Mouse (Mus musculus) liver, embryonic 14 days (tissue): ENCODE results near the gene Tmem11. TPM values are rescaled to one million over a fixed set of nuclear protein-coding genes. Genes with fewer than 3 reads are reported as not detected.

ENCODE experiments used
- polyA plus RNA-seq: library from polyadenylated mRNA; depleted of rRNA; stranded (reverse); fragments of >200 nt; gene quantifications from 2 replicates; pipeline ENCODE4 v1.2.3, GENCODE M21; 2012; rRNA removed

The Tmem11 gene
- 28.6 and 32.0 TPM in 2 replicates for polyA plus RNA-seq

GRCm38 (mm10) chr11:60878675-60879294, at the start of gene Tmem11:
Gene Tmem11 (minus strand): TSS chr11:60879272.

GRCm38 (mm10) chr11:60914491-60914890, 35.4 kb upstream of the Tmem11 start, which contains the start of gene Natd1:
Gene Natd1 (minus strand): TSS chr11:60914750.

GRCm38 (mm10) chr11:60830433-60831052, 48.5 kb downstream of the Tmem11 start, which contains the start of gene Dhrs7b:
Gene Dhrs7b (plus strand): TSS chr11:60830631.

Other genes with a start within 250 kb of the Tmem11 start
- 9.9 and 11.0 TPM in 2 replicates for gene Llgl1, start 179.5 kb downstream of the Tmem11 start, polyA plus RNA-seq
- gene Flii, start 152.0 kb downstream of the Tmem11 start, polyA plus RNA-seq, result 32.0 and 32.6 TPM in 2 replicates
- gene Mief2, start 150.9 kb downstream of the Tmem11 start, polyA plus RNA-seq, result 2.0 and 2.2 TPM in 2 replicates
- 4.4 and 5.5 TPM in 2 replicates for gene Top3a, start 101.9 kb downstream of the Tmem11 start, polyA plus RNA-seq
- 3.8 and 5.0 TPM in 2 replicates for gene Smcr8, start 101.7 kb downstream of the Tmem11 start, polyA plus RNA-seq
- 26.8 and 32.0 TPM in 2 replicates for gene Shmt1, start 67.6 kb downstream of the Tmem11 start, polyA plus RNA-seq
- 7.8 and 10.2 TPM in 2 replicates for gene Dhrs7b, start 48.6 kb downstream of the Tmem11 start, polyA plus RNA-seq
- 9.1 and 10.5 TPM in 2 replicates for gene Natd1, start 35.5 kb upstream of the Tmem11 start, polyA plus RNA-seq
- 31.0 and 50.3 TPM in 2 replicates for gene Map2k3, start 52.8 kb upstream of the Tmem11 start, polyA plus RNA-seq
- 0.06 and 0.07 TPM in 2 replicates for gene Kcnj12, start 143.3 kb upstream of the Tmem11 start, polyA plus RNA-seq
- 2.8 and 4.1 TPM in 2 replicates for gene Tnfrsf13b, start 247.5 kb upstream of the Tmem11 start, polyA plus RNA-seq